ENCODE assay signal across 8 mouse cellular contexts in genomic region chr15:97717861-97718534, GRCm38 (mm10). TPM values are rescaled to one million over a fixed set of nuclear protein-coding genes. Genes with fewer than 3 reads are reported as not detected.
DNase-seq lines count a peak whose midpoint lies in the region; ATAC-seq and TF ChIP-seq lines count a peak whose summit lies in the region.

No protein-coding gene starts in this region.

- no peak overlapping the region for H3K4me2 ChIP-seq in embryonic facial prominence, embryonic 15.5 days (replicated peaks)

- H3K36me3 ChIP-seq in embryonic facial prominence, embryonic 15.5 days = no peaks in the 10 kb centered on the region
- no peaks in the 10 kb centered on the region for H3K36me3 ChIP-seq in liver, adult 2 months (ENCODE audit: control insufficient read depth, insufficient read depth, low read length)

- no peaks in the 10 kb centered on the region for H3K27me3 ChIP-seq in embryonic facial prominence, embryonic 15.5 days
- H3K27me3 ChIP-seq in liver, adult 2 months (ENCODE audit: control insufficient read depth, insufficient read depth, low read length) = no peaks in the 10 kb centered on the region

- no peaks in the 10 kb centered on the region for H3K79me2 ChIP-seq in liver, adult 2 months (ENCODE audit: control insufficient read depth, insufficient read depth, low read length)

- WGBS in embryonic facial prominence, embryonic 15.5 days = 16% methylated on average over 12 of the region's 12 CpGs
- WGBS in liver, adult 2 months = 18% methylated on average over 12 of the region's 12 CpGs

- H3K4me1 ChIP-seq in embryonic facial prominence, embryonic 15.5 days = peaks cover 20% of the 10 kb centered on the region
- H3K4me1 ChIP-seq in liver, adult 2 months (ENCODE audit: control insufficient read depth, insufficient read depth, low read length) = no peaks in the 10 kb centered on the region

- TF ChIP-seq POLR2A in liver, adult 2 months (IDR thresholded peaks at IDR 0.05; ENCODE audit: extremely low read depth, insufficient read depth, low read length) = no peak

- ATAC-seq in embryonic facial prominence, embryonic 15.5 days (ENCODE audit: insufficient number of reproducible peaks, low FRiP score, low TSS enrichment, low read depth) = peak; percentile 54; the same call in 1 of the 2 replicates
- ATAC-seq in neutrophil, adult 5-6 weeks (ENCODE audit: extremely low read depth, insufficient number of reproducible peaks, low FRiP score, poor library complexity, severe bottlenecking) = peak; percentile 73

- H3K4me3 ChIP-seq in embryonic facial prominence, embryonic 15.5 days (replicated peaks) = no peak overlapping the region
- H3K4me3 ChIP-seq in liver, adult 2 months (ENCODE audit: insufficient read depth, low read depth, low read length) = no peak overlapping the region

- DNase-seq in left cerebral cortex, adult 18-20 months (ENCODE audit: low spot score in 2 of 2) = peak; percentile 46 to 66
- DNase-seq in left cerebral cortex, adult 8-10 months (ENCODE audit: low spot score in 2 of 2) = no peak
- peak; percentile 81 for DNase-seq in adrenal gland, postnatal 14 days
- DNase-seq in induced T-regulatory cell, adult 2 months (ENCODE audit: low read depth) = peak; percentile 87
- DNase-seq in liver, adult 2 months (ENCODE audit: extremely low read depth, low read depth, low spot score) = peak; percentile 38
- peak; percentile 89 for DNase-seq in thymus, postnatal 4 days

- H3K9me3 ChIP-seq in embryonic facial prominence, embryonic 15.5 days (replicated peaks) = no peaks in the 10 kb centered on the region

- TF ChIP-seq CTCF in liver, adult 2 months (IDR thresholded peaks at IDR 0.05; ENCODE audit: low read depth, low read length) = peak; percentile 75

- no peak overlapping the region for H3K27ac ChIP-seq in embryonic facial prominence, embryonic 15.5 days (replicated peaks)
- no peak overlapping the region for H3K27ac ChIP-seq in liver, adult 2 months (replicated peaks; ENCODE audit: insufficient read depth, low read depth, low read length)

- no peak overlapping the region for H3K9ac ChIP-seq in embryonic facial prominence, embryonic 15.5 days
- peak overlapping the region; percentile 40; the same call in 1 of the 2 replicates for H3K9ac ChIP-seq in liver, adult 2 months (ENCODE audit: low read depth, low read length)

RNA-seq across cellular contexts. Expression of gene Rpap3, which starts 12.4 kb away (rescaled TPM):
- 10 to 100 TPM; 29.2 to 29.7 TPM for total RNA-seq in left cerebral cortex, adult 18-20 months (2021)
- 10 to 100 TPM; 29.6 to 32.8 (median 31.6) TPM for total RNA-seq in left cerebral cortex, adult 8-10 months (2022)
- 14.6 and 19.3 TPM in 2 replicates for total RNA-seq in adrenal gland, postnatal 14 days (2021)
- 19.7 and 24.0 TPM in 2 replicates for polyA plus RNA-seq in embryonic facial prominence, embryonic 15.5 days (2015; fragmentation: Nextera tagmentation; extraction: Ambion mirVana)
- 7.7 and 8.7 TPM in 2 replicates for total RNA-seq in liver, adult 2 months (2014; rRNA removed)
- 2.2 and 2.5 TPM in 2 replicates for polyA plus RNA-seq in liver, adult 2 months (2012; rRNA removed)
- total RNA-seq in neutrophil, adult 5-6 weeks (2017) = 18.3 and 22.7 TPM in 2 replicates

RNA-seq across cellular contexts. Expression of gene Endou, which starts 13.1 kb away (rescaled TPM):
- 1 to 10 TPM; 5.2 to 5.4 TPM for total RNA-seq in left cerebral cortex, adult 18-20 months (2021)
- 1 to 10 TPM in 3 of 4 experiments, under 1 TPM in 1; 0.94 to 5.3 (median 3.3) TPM for total RNA-seq in left cerebral cortex, adult 8-10 months (2022)
- total RNA-seq in adrenal gland, postnatal 14 days (2021) = 0.90 and 1.1 TPM in 2 replicates
- 35.2 and 35.9 TPM in 2 replicates for polyA plus RNA-seq in embryonic facial prominence, embryonic 15.5 days (2015; fragmentation: Nextera tagmentation; extraction: Ambion mirVana)
- 0.47 and 0.55 TPM in 2 replicates for total RNA-seq in liver, adult 2 months (2014; rRNA removed)
- polyA plus RNA-seq in liver, adult 2 months (2012; rRNA removed) = 0.21 and 0.32 TPM in 2 replicates
- 2.9 and 3.7 TPM in 2 replicates for total RNA-seq in neutrophil, adult 5-6 weeks (2017)

RNA-seq across cellular contexts. Expression of gene Rapgef3, which starts 49.8 kb away (rescaled TPM):
- 10 to 100 TPM; 42.6 to 44.7 TPM for total RNA-seq in left cerebral cortex, adult 18-20 months (2021)
- total RNA-seq in left cerebral cortex, adult 8-10 months (2022) = 10 to 100 TPM; 38.3 to 61.9 (median 47.0) TPM
- total RNA-seq in adrenal gland, postnatal 14 days (2021) = 22.2 and 24.9 TPM in 2 replicates
- polyA plus RNA-seq in embryonic facial prominence, embryonic 15.5 days (2015; fragmentation: Nextera tagmentation; extraction: Ambion mirVana) = 11.8 and 12.9 TPM in 2 replicates
- total RNA-seq in liver, adult 2 months (2014; rRNA removed) = 1.8 and 3.2 TPM in 2 replicates
- 2.7 and 4.9 TPM in 2 replicates for polyA plus RNA-seq in liver, adult 2 months (2012; rRNA removed)
- total RNA-seq in neutrophil, adult 5-6 weeks (2017) = 2.6 and 4.3 TPM in 2 replicates

Comparison
In these comparisons a context has a peak if more than half of its experiments do, and no peak if none do; other contexts are left out.
1. DNase-seq: peak in left cerebral cortex, adult 18-20 months (2 of 2), adrenal gland, postnatal 14 days (single experiment), induced T-regulatory cell, adult 2 months (single experiment), liver, adult 2 months (single experiment) and thymus, postnatal 4 days (single experiment); none in left cerebral cortex, adult 8-10 months (0 of 2).